Mouse (Mus musculus) heart, adult 18-20 months (tissue): ENCODE measurements around the gene Foxr1. TPM values are rescaled to one million over a fixed set of nuclear protein-coding genes. Genes with fewer than 3 reads are reported as not detected.

Experiments
- microRNA-seq, 2 experiments: library from miRNA; unstranded; fragments of <30 nt; microRNA quantifications; one replicate each; pipeline ENCODE4 v1.2.0; 2022
- total RNA-seq, 2 experiments: library from RNA; stranded (reverse); gene quantifications; 2 replicates each; pipeline ENCODE4 v1.2.3; 2021

The Foxr1 gene
- total RNA-seq, 2 experiments from 2014 or later = not detected

Small RNAs within 50 kb of the gene (microRNA-seq; reads per million reads assigned to microRNA genes)
- 0.38 to 0.54 reads per million in 2 experiments for gene Mir7085

Other genes starting within 250 kb of the Foxr1 start
- gene Cbl, start 207.1 kb downstream of the Foxr1 start, total RNA-seq = 10 to 100 TPM; 18.0 to 18.5 TPM
- 1 to 10 TPM in 1 of 2 experiments, not detected in 1; 1.7 TPM for gene Ccdc153, start 200.5 kb downstream of the Foxr1 start, total RNA-seq
- 1 to 10 TPM; 4.6 to 5.4 TPM for gene Pdzd3, start 189.7 kb downstream of the Foxr1 start, total RNA-seq
- gene Nlrx1, start 172.5 kb downstream of the Foxr1 start, total RNA-seq = 10 to 100 TPM; 21.7 to 25.6 TPM
- under 1 TPM; 0.30 to 0.85 TPM for gene Abcg4, start 152.5 kb downstream of the Foxr1 start, total RNA-seq
- 1 to 10 TPM; 8.1 TPM for gene Hinfp, start 135.5 kb downstream of the Foxr1 start, total RNA-seq
- gene C2cd2l, start 120.9 kb downstream of the Foxr1 start, total RNA-seq = 10 to 100 TPM; 13.7 to 19.6 TPM
- gene Dpagt1, start 115.1 kb downstream of the Foxr1 start, total RNA-seq = 10 to 100 TPM; 17.8 to 18.2 TPM
- gene H2afx, start 106.4 kb downstream of the Foxr1 start, total RNA-seq = 10 to 100 TPM; 10.7 TPM
- 10 to 100 TPM; 50.0 to 50.8 TPM for gene Hmbs, start 96.9 kb downstream of the Foxr1 start, total RNA-seq
- gene Vps11, start 79.5 kb downstream of the Foxr1 start, total RNA-seq = 10 to 100 TPM; 14.4 to 18.3 TPM
- 10 to 100 TPM; 46.6 to 65.5 TPM for gene Hyou1, start 61.6 kb downstream of the Foxr1 start, total RNA-seq
- gene Slc37a4, start 44.3 kb downstream of the Foxr1 start, total RNA-seq = 10 to 100 TPM; 17.8 to 20.3 TPM
- gene Rps25, start 34.0 kb downstream of the Foxr1 start, total RNA-seq = 100 to 1,000 TPM; 788 to 877 TPM
- 10 to 100 TPM; 42.0 to 43.6 TPM for gene Trappc4, start 33.5 kb downstream of the Foxr1 start, total RNA-seq
- 1 to 10 TPM; 5.0 to 6.0 TPM for gene Ccdc84, start 22.6 kb downstream of the Foxr1 start, total RNA-seq
- gene Upk2, start 13.8 kb upstream of the Foxr1 start, total RNA-seq = not detected
- gene Bcl9l, start 41.7 kb upstream of the Foxr1 start, total RNA-seq = 10 to 100 TPM; 36.2 to 41.7 TPM
- 1 to 10 TPM in 1 of 2 experiments, under 1 TPM in 1; 0.37 to 2.8 TPM for gene Cxcr5, start 120.7 kb upstream of the Foxr1 start, total RNA-seq
- 10 to 100 TPM; 89.2 to 90.7 TPM for gene Ddx6, start 163.8 kb upstream of the Foxr1 start, total RNA-seq
- gene Treh, start 232.1 kb upstream of the Foxr1 start, total RNA-seq = not detected